Mouse (Mus musculus) left cerebral cortex, adult 2 months (tissue): Measurements from ENCODE around the gene Micu1. TPM values are rescaled to one million over a fixed set of nuclear protein-coding genes. Genes with fewer than 3 reads are reported as not detected.

ENCODE experiments used
- DNase-seq, 2 experiments: peaks; one replicate each; pipeline ENCODE4 v3.0.0; 2021 to 2022; ENCODE audit warnings: low spot score in 2 of 2, mixed read lengths in 1 of 2; ENCODE audit errors: extremely low spot score in 1 of 2
- H3K27ac ChIP-seq: fragments of 200-600 bp; 2 replicates; pipeline ENCODE4 v1.8.1; 2022
- H3K4me3 ChIP-seq: fragments of 200-600 bp; 2 replicates; pipeline ENCODE4 v1.8.1; 2022
- CTCF ChIP-seq: fragments of 200-600 bp; IDR thresholded peaks from 2 replicates; pipeline ENCODE4 v1.8.1; 2022; ENCODE audit warnings: antibody characterized with exemption, mild to moderate bottlenecking, moderate library complexity
- intact Hi-C: fragments of 180-260 bp; cut with DNase I; formaldehyde crosslinking; loops from one replicate; pipeline ENCODE4 v1.15.1; 2025
- total RNA-seq, 2 experiments: library from RNA; stranded (reverse); gene quantifications; 2 replicates each; pipeline ENCODE4 v1.2.3; 2021

Gene Micu1
- total RNA-seq, 2 experiments from 2014 or later, result 85.2 to 89.9 TPM

DNA sequence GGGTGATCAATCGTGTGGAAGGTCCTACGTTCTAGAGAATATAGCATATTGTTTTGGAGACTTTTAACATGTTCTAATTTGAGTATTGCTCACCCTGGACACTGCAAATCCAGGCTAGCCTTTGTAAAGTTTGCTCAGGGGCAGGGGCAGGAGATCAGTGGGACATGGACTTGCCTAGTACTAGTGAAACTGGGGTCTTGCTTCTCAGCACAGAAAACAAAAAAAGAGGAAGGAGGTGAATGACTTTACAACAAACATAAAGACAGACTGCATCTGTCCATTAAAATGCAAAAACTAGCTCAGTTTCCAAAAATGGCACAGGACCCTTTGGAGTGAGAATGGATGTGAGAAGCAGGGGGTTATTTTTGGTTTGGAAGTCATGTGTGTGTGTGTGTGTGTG is 8.2 kb upstream of the Micu1 start:
- no peak for DNase-seq
- H3K27ac ChIP-seq, result no peak overlapping the region
- intact Hi-C loops, result no loop called here
- no peak overlapping the region for H3K4me3 ChIP-seq
- TF ChIP-seq CTCF, result no peak

DNA sequence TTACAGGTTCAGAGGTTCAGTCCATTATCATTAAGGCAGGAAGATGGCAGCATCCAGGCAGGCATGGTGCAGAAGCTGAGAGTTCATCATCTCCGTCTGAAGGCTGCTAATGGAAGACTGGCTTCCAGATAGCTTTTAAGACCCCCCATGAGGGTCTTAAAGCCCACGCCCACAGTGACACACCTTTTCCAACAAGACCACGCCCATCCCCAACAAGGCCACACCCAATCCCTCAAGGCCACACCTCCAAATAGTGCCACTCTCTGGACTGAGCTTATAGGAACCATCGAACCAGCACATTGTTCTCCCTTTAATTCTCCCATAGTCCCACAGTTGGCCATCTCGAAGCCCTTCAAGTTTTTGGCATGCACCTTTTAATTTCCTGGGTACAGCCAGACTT is 2.8 kb upstream of the Micu1 start:
- H3K27ac ChIP-seq, result no peak overlapping the region
- intact Hi-C loops, result no loop called here
- no peak for TF ChIP-seq CTCF

DNA sequence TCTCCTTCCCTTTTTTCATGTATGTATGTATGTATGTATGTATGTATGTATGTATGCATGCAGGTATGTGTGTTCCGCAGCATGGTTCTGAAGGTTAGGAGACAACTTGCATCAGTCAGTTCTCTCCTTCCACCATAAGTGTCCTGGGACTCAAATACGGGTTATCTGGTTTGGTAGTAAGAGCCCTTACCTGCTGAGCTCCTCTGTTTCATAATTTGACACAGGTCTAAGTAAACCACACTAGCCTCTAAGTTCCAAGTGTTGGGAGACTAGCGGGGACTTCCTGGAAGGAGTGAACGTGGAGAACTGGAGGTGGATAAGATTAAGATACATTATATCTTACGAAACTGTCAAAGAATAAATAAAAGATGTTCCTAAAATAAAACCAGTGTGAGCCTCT is 472 bp upstream of the Micu1 start:
- DNase-seq, result no peak
- Histone ChIP-seq H3K4me3 (peak overlapping the region; percentile 87; the same call in 1 of the 2 replicates), H3K27ac (no peak overlapping the region)
- intact Hi-C loops, result loop anchor here (2.0 kb wide), 1 partner anchor 85 kb away; the partner anchor contains the start of genes Gm10322 and Mcu
- no peak for TF ChIP-seq CTCF

More for the DNA sequence above, 2.8 kb upstream of the Micu1 start:
- no peak overlapping the region for H3K4me3 ChIP-seq
- DNase-seq, result no peak

DNA sequence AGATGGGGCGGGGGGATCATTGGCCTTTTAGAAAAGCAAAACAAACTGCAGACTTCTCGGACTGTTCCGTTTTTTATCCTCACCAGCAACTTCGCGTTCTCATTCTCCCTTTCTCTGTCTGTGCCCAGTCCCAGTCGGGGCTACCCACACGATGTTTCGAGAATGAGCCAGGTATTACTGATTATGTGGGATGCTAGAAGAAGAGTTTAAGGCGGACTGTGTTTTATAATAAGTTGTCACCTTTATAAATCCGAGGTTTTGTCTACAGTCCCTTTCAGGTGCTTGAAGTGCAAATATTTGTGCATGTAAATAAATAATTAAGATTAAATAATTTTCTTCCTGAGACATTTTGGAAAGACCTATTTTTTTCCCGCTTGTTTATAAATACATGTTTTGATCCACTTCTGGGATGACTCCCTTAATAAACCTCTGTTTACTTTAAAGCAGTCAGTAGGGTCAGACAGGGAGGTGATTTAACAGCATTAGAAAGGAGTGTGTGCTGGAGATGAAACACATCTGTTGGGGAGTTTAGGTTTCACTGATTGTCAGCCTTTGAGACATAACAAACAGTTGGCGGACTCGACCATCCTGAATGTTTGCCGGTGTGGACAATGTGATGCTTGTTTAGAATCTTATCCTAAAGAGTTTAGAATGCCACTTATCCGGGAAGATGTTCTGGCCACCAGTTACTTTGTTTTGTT is 933 bp downstream of the Micu1 start:
- intact Hi-C loops, result loop anchor here (2.0 kb wide), 1 partner anchor 86 kb away; the partner anchor contains the start of genes Gm10322 and Mcu
- no peak for DNase-seq
- TF ChIP-seq CTCF, result no peak
- H3K4me3 ChIP-seq, result peak overlapping the region; percentile 87
- peak overlapping the region; percentile 77 for H3K27ac ChIP-seq

DNA sequence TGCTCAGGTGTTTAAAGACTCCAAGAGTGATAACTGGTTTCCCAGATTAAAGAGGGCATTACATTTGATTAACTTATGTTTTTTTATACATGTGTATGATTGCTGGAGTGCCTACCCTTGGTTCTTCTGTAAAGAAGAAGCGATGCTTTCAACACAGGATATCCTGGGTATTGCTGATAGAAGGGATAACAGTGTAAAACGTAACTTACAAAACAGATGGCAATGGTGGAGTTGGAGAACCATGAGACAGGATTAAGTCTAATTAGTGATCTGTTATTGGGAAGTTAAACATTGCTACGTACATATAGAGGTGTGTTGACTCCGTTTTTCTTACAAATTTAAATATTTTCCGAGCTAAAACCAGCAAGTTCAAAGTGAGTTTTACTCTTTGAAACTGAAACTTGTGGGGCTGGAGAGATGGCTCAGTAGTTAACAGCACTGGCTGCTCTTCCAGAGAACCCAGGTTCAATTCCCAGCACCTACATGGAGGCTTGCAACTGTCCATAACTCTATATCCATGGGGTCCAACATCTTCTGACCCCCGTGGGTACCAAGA is 4.8 kb downstream of the Micu1 start:
- TF ChIP-seq CTCF, result no peak
- Histone ChIP-seq H3K4me3 (no peak overlapping the region), H3K27ac (no peak overlapping the region)
- no peak for DNase-seq
- intact Hi-C loops, result no loop called here

DNA sequence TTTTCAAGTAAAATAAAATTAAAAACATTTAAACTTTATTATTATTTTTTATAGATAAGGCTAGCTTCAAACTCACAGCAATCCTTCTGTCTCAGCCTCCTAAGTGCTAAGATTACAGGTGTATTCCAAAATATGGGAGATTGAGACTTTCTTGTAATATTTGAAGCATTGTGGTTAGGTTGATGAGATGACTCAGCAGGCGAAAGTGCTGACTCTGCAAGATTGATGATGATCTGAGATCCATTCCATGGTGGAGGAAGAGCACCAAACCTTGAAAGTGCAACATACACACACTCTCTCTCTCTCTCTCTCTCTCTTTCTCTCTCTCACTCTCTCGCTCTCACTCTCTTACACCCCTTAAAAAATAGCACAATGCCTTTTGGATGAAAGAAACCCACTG is 5.3 kb downstream of the Micu1 start:
- Histone ChIP-seq H3K27ac (no peak overlapping the region), H3K4me3 (no peak overlapping the region)
- intact Hi-C loops, result no loop called here
- no peak for TF ChIP-seq CTCF
- DNase-seq, result no peak

DNA sequence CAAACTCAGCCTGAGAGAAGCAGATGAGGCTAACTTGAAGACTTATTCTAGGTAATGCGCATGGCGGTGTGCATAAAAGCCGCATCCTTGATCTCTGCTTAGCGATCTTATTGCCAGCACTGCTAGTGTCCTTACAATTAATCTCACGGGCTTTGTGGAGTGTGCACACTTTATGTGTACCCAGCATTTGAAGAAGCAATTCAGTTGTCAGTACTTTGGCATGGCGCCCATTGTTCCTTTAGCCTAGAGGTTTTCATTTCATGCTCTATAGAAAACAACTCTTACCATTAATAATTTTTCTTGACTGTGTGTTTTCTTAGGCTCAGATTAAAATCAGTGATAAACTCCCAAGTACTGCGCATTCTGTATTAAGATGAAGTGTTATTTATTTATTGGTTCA is 7.0 kb downstream of the Micu1 start:
- DNase-seq, result no peak
- intact Hi-C loops, result no loop called here
- no peak for TF ChIP-seq CTCF
- H3K4me3 ChIP-seq, result no peak overlapping the region
- H3K27ac ChIP-seq, result no peak overlapping the region

DNA sequence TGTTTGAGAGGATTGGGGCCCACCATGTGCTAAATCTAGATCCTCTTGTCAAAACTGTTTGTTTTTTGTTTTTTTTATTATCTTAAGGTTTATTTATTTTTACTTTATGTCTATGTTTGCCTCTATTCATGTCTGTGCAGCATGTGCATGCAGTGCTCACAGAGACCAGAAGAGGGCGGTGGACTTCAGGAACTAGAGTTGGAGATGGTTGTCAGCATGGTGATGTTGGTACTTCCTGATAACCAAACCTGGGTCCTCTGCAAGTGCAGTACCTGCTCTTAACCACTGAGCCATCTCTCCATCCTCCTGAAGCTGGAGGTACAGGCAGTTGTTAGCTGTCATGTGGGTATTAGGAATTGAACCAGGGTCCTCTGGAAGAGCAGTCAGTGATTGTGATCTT is 8.0 kb downstream of the Micu1 start:
- Histone ChIP-seq H3K27ac (no peak overlapping the region), H3K4me3 (no peak overlapping the region)
- intact Hi-C loops, result no loop called here
- peak; percentile 24 for TF ChIP-seq CTCF
- no peak for DNase-seq

DNA sequence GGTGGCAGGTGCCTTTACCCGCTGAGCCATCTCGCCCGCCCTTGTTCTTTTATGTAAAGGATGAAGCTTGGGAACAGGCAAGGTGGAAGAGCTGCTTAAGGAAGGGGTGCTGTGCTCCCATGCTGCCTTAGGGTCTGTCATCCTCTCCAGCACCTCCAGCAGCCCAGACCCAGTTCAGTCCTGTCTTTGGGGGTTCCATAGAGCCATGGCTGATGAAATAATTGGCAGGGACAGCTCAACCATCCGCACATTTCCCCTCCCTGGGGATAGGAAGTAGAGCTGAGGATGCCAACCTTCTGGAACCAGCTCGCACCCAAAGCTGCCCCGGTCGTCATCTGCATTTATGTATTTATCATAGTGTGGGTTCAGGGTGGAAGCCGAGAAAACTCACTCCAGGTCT is 9.8 kb downstream of the Micu1 start:
- H3K4me3 ChIP-seq, result no peak overlapping the region
- no peak overlapping the region for H3K27ac ChIP-seq
- no peak for DNase-seq
- no peak for TF ChIP-seq CTCF
- intact Hi-C loops, result no loop called here

DNA sequence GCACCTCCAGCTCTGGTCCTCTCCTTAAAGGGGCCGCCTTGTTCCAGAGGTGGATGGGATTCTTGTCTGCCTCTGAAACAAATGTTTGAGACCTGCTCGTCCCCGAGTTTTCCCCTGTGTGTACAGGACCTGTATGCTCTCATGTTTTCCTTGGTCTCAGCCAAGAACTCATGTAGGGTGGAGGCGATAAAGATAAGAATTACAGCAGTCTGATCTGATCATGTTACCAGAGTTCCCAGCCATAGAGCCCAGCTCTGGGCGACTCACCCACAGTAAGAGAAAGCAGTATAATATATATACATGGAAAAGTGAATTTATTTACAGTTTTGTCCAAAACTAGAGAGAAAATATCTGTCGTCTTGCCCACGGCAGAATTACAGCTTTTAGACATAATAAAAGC is 17.7 kb downstream of the Micu1 start:
- no peak for DNase-seq
- intact Hi-C loops, result no loop called here
- Histone ChIP-seq H3K4me3 (no peak overlapping the region), H3K27ac (no peak overlapping the region)
- no peak for TF ChIP-seq CTCF

DNA sequence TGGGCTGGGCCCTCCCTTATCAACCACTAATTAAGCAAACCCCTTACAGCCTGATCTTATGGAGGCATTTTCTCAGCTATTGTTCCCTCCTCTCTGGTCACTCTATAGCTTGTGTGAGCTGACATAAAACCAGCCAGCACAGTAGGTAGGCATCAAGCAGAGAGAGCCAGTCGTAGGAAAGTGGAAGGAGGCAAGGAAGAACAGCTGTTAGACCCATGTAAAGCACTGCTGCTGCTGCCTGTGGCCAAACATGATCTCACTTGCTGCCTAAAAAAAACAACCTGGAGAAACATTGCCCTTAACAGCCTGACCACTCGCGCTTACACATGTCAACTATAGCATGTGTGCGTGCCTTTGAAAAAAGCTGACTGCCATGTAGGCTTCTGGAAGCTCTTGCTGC is 19.3 kb downstream of the Micu1 start:
- DNase-seq, result no peak
- intact Hi-C loops, result no loop called here
- Histone ChIP-seq H3K4me3 (no peak overlapping the region), H3K27ac (no peak overlapping the region)
- no peak for TF ChIP-seq CTCF

DNA sequence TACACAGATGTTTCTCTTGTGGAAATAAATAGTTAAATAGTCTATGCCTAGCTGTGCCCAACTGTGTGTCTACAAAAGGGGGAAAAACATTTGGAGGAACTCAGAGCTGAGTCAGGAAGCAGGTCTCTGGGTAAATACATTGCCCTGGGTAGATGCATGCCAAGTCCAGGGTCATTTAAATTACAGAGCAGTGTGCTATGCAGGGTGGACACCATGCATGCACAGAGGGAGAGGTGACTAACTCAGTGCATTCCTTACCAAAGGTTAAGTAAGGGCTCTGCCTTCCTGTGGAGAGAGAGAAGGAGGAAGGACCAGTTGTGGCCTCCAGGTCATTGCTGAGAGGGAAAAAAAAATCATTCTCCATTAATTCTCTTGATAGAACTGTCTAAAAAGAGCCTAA is 22.4 kb downstream of the Micu1 start:
- TF ChIP-seq CTCF, result no peak
- no peak overlapping the region for H3K4me3 ChIP-seq
- no peak for DNase-seq
- intact Hi-C loops, result no loop called here
- H3K27ac ChIP-seq, result no peak overlapping the region

DNA sequence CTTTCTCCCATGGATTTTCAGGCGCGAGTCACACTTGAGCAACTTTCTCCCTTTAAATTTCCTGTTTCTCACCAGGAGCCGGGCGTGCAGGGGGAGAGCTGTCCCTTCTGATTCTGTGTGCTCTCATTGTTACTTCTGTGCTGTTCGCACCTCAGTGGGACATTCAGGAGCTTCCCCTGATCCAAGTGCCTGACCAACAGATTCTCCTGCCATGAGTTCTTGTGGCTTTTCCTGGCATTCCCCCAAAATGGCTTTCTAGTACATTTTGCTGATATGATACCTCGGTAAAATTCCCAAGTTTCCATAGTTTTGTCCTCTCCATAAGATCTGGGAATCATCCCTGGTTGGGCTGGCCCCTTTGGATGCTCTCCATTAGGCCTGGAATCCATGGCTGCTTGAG is 25.0 kb downstream of the Micu1 start:
- DNase-seq, result no peak
- no peak for TF ChIP-seq CTCF
- H3K4me3 ChIP-seq, result no peak overlapping the region
- H3K27ac ChIP-seq, result no peak overlapping the region
- intact Hi-C loops, result no loop called here
